Mouse (Mus musculus) myocyte (in vitro differentiated cells): Measurements from ENCODE around the gene Amh.

ENCODE experiments used
- E2F4 ChIP-seq: IDR thresholded peaks from one replicate; pipeline ENCODE4 v1.6.1; 2011; ENCODE audit warnings: mild to moderate bottlenecking, control low read depth, moderate library complexity; ENCODE audit not compliant: insufficient read depth
- MAX ChIP-seq: IDR thresholded peaks from one replicate; pipeline ENCODE4 v1.6.1; 2011; ENCODE audit warnings: low read depth, mild to moderate bottlenecking, control low read depth
- MYOG ChIP-seq, 3 experiments: IDR thresholded peaks; one replicate each; pipeline ENCODE4 v1.6.1; 2011; ENCODE audit warnings: control low read depth in 2 of 3, low read depth in 2 of 3, mild to moderate bottlenecking in 2 of 3; ENCODE audit not compliant: insufficient read length in 2 of 3, control insufficient read depth in 1 of 3, insufficient read depth in 1 of 3
- POLR2A ChIP-seq: IDR thresholded peaks from one replicate; pipeline ENCODE4 v1.6.1; 2011; ENCODE audit warnings: low read depth, mild to moderate bottlenecking, control low read depth, moderate library complexity; ENCODE audit not compliant: insufficient read length
- SRF ChIP-seq: IDR thresholded peaks from one replicate; pipeline ENCODE4 v1.6.1; 2011; ENCODE audit warnings: low read depth; ENCODE audit not compliant: control insufficient read depth, insufficient read length
- TCF12 ChIP-seq: IDR thresholded peaks from one replicate; pipeline ENCODE4 v1.6.1; 2011; ENCODE audit warnings: mild to moderate bottlenecking, control low read depth; ENCODE audit not compliant: poor library complexity, insufficient read depth, severe bottlenecking
- USF1 ChIP-seq: IDR thresholded peaks from one replicate; pipeline ENCODE4 v1.6.1; 2011; ENCODE audit warnings: low read depth, mild to moderate bottlenecking, control low read depth, moderate library complexity

- TF ChIP-seq USF1: no peak
- no peak for TF ChIP-seq MAX
- TF ChIP-seq POLR2A: no peak
- no peak for TF ChIP-seq MYOG (IDR thresholded peaks at IDR 0.05; ENCODE audit: control insufficient read depth in 1 of 3, insufficient read depth in 1 of 3, insufficient read length in 2 of 3, low read depth in 2 of 3)
- no peak for TF ChIP-seq E2F4
- TF ChIP-seq TCF12: no peak
- no peak for TF ChIP-seq SRF
Observed at GRCm38 (mm10) chr10:80755291-80756015, 49.6 kb upstream of the Amh start.
